Mouse (Mus musculus): Measurements from ENCODE around the gene Cnbd2.
"Not testable (repeated sequence)": the region's sequence is repeated elsewhere in the genome, so short reads cannot be mapped to it uniquely, and the experiment has no call there.

Gene Cnbd2

GRCm38 (mm10) chr2:156393155-156393828 is 81.2 kb downstream of the Cnbd2 start:
- DNase-seq: peak; percentile 26

GRCm38 (mm10) chr2:156394282-156394681 is 82.2 kb downstream of the Cnbd2 start:
- no peak for DNase-seq

GRCm38 (mm10) chr2:156396096-156396495 is 84.0 kb downstream of the Cnbd2 start:
- DNase-seq: no peak

- no peak for DNase-seq
Measured at GRCm38 (mm10) chr2:156397988-156398387, 85.9 kb downstream of the Cnbd2 start.

DNA sequence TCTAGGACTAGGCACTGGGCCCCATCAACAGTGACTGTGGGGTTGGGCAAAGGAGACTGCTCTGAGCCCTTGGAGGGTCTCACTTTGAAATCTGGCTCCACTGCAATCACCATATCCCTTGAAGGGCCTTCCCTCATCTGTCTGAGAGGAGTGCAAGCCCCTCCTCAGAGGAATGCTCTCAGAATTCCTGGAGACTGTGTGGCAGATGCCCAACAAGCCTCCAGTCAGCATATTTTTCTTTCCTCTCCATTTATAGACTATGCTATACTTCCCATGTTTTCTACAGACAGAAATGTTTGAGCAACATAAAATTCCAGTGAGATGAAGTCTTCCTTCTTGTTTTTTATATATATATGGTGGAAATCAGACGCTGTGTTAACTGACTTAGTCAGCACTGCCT is 87.4 kb downstream of the Cnbd2 start:
- no peak for DNase-seq

DNA sequence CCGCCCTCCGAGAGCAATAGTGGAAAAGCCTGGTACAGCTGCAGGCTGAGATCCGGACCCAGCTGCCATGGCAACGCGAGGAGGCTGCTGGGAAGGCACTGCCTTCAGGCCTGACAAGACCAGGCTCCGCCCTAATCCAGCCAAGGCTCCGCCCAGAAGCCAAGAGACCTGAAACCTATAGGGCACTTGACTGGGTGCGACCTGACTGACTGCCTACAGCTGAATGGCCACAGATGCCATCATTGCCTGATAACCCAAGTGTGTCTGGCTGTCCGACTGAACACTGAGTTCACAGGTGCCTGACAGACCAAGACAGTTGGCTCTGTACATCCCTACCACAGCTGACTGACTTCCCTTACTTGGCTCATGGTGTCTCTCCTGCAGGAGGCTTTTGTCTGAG is 89.2 kb downstream of the Cnbd2 start:
- DNase-seq: peak; percentile 69

DNA sequence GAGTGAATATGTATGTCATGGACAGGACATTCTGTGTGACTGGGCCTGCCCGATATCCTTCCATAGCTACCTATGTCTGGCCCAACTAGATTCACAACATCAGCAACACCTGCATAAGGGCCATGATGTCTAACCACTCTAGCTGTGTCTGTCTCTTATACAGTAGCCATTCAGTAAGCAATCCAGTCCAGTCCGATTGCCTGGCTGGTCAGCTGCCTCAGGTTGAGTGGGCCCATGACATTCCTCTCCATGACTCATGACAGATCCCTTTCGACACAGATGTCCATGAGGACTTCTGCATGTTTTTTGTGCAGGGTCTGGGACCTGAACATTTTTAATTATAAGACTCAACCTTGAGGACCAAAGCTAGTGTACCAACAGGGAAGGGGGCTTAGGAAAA is 89.9 kb downstream of the Cnbd2 start:
- no peak for DNase-seq

DNA sequence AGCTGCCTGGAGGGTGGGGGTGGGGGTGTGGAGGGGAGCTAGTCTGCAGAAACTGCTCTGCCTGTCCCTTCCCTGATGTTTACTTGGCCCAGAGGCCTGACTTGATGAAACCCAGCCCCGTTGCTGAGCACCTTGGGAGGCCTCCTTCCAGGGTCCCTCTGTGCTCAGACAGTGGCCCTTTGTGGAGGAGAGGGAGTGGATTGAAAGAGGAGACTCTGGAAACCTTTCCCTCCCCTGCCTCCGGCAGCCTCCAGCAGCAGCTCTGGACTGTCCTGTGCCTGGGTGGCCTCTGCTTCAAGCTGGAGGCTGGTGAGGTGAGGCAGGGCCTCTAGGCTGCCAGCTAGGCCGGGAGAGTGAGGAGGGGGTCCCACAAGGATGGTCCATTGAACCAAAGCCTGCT is 94.9 kb downstream of the Cnbd2 start:
- DNase-seq: no peak

- DNase-seq: no peak
Measured at GRCm38 (mm10) chr2:156408168-156408567, 96.1 kb downstream of the Cnbd2 start.

GRCm38 (mm10) chr2:156411348-156411747 is 99.2 kb downstream of the Cnbd2 start:
- DNase-seq: not testable (repeated sequence)

DNA sequence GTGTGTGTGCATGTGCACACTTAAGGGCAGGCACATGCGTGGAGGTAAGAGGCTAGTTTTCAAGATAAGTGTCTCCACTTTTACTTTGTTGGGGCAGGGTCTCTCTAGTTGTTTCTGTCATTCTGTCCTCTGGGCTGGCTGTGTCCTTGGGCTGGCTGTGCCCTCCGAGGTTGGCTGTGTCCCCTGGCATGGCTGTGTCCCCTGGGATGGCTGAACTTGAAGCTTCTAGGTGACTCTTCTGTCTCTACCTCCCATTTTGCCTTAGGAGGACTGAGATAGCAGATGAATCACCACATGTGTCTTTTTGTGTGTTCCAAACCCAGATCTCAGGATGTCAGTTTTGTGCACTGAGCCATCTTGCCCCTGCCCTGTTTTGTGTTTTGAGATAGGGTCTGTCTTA is 102.9 kb downstream of the Cnbd2 start:
- no peak for DNase-seq

GRCm38 (mm10) chr2:156415674-156416073 is 103.6 kb downstream of the Cnbd2 start:
- DNase-seq: no peak

DNA sequence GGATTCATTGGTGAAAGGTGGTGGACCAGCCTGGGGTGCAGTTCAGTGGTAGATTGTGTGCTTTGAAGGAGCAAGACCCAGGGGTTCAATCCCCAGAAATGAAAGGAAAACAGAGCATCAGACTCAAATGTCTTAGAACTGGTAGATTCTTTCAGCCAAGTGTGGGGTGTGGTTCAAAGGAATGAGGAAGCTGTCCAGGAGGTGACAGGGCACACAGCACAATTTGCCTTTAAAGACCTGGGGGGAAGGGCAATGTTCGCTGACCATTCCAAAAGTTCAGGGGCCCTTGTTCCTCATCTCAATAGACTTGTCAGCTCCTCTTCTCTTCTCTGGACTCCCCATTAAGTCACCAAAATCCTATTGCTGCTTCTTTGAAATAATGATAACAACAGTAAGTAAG is 105.1 kb downstream of the Cnbd2 start:
- no peak for DNase-seq

DNA sequence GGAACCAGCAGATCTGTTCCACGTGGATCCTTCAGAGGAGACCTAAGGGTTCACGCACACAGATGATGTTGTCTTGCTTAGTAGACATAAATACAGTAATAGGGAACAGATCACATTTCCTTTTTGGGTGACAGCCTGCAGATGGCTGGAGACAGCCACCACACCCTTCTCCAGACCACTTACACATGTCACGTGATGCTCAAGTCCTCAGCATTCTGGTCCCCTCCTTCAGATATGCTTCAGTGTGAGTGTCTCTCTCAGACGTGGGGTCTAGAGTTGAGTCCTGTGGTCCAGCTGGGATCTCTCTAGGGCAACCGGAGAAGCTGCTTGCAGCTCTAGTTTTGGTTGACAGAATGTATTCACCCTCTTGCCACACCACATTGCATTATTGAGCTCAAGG is 106.4 kb downstream of the Cnbd2 start:
- no peak for DNase-seq

GRCm38 (mm10) chr2:156420327-156420693 is 108.2 kb downstream of the Cnbd2 start:
- no peak for DNase-seq

DNA sequence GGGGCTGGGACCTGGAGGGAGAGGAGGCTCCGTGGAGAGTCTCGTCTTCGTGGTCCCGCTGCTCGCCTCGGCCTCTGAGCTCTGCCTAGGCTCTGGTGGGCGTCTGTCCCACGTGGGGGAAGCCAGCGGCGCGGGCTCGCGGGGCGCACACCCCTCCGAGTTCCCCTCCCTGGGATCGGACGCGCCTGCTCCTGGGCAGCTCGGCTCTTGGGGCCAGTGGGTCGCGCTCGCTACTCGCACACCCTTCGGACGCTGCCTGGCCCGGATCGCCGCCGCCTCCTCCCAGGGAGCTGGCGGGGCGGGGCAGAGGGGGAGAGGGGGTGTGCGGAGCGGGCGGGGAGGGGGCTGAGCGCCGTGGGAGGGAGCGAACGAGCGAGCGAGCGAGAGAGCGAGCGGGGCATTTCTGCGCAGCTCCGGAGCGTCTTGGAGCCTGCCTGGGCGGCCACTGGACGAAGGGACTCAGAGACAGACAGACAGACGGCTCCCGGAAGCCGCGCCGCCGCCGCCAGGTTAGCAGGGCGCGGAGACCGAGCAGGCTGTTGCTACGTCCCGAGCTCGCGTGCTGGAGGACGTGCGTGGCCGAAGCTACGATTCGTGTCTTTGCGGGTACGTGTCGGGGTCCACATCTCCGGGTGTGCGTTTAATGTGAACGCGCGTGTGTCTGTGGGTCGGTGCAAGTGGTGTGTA is 108.7 kb downstream of the Cnbd2 start, which contains the start of gene Epb41l1:
Gene Epb41l1 (plus strand): TSS at position 216 of the 687 bp plus-strand sequence.
- DNase-seq: peak; percentile 80

DNA sequence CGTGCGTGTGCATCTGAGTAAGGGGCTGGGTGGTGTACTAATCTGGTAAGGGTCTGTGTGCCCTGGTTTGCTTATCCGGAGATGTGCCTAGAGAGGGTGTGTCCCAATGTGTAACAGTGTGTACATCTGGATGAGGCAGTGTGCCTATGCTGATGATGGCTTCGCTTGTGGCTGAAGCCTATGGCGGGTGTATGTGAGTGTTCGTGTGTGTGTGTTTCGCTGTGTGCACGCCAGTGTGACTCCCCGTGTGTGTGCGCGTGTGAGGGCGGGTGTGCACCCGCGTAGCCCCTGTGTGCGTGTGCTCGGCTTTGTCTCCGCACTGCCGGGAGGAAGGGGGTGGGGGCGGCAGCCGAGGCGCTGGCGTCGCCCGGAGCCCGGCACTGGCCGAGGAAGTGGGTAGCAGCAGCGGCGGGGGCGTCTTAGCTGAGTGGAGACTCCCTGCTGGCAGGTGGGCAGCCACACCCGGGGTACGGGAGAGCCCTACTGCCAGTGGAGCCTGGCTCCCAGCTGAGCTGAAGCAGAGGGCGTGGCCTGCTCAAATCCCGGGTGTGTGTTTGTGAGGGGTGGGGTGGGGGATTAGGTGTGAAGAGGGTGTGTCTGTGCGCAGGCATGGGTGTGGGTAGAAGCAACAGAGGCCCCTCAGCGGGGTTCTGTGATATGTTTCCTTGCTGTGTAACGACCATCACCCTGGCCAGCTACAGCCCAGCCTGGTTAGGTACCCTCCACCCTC is 109.4 kb downstream of the Cnbd2 start:
- DNase-seq: peak; percentile 61

- no peak for DNase-seq
Measured at GRCm38 (mm10) chr2:156422631-156423030, 110.5 kb downstream of the Cnbd2 start.

- no peak for DNase-seq
Measured at GRCm38 (mm10) chr2:156423672-156424071, 111.6 kb downstream of the Cnbd2 start.
